Mouse (Mus musculus) erythroid progenitor cell, adult 5-6 weeks (primary cell): ENCODE measurements around the gene Zfp784. TPM values are rescaled to one million over a fixed set of nuclear protein-coding genes. Genes with fewer than 3 reads are reported as not detected.

Experiments
- ATAC-seq: replicated peaks from 2 replicates; pipeline ENCODE4 v1.8.0; 2016; ENCODE audit warnings: moderate number of reproducible peaks, mild to moderate bottlenecking, moderate TSS enrichment, inconsistent platforms; ENCODE audit not compliant: poor library complexity, low FRiP score, severe bottlenecking
- total RNA-seq, 2 experiments: library from RNA; stranded (forward) in 1 of 2; stranded (reverse) in 1 of 2; fragments of 150-400 nt in 1 of 2; fragments of 186-747, 209-891 nt in 1 of 2; gene quantifications; 2 replicates each; pipeline versions ENCODE4 v1.2.3 to v1.2.4; 2015 to 2017; ENCODE audit warnings: low replicate concordance in 2 of 2

Gene Zfp784
- total RNA-seq, 2 experiments from 2014 or later, result 0.42 TPM; not detected in 1

DNA sequence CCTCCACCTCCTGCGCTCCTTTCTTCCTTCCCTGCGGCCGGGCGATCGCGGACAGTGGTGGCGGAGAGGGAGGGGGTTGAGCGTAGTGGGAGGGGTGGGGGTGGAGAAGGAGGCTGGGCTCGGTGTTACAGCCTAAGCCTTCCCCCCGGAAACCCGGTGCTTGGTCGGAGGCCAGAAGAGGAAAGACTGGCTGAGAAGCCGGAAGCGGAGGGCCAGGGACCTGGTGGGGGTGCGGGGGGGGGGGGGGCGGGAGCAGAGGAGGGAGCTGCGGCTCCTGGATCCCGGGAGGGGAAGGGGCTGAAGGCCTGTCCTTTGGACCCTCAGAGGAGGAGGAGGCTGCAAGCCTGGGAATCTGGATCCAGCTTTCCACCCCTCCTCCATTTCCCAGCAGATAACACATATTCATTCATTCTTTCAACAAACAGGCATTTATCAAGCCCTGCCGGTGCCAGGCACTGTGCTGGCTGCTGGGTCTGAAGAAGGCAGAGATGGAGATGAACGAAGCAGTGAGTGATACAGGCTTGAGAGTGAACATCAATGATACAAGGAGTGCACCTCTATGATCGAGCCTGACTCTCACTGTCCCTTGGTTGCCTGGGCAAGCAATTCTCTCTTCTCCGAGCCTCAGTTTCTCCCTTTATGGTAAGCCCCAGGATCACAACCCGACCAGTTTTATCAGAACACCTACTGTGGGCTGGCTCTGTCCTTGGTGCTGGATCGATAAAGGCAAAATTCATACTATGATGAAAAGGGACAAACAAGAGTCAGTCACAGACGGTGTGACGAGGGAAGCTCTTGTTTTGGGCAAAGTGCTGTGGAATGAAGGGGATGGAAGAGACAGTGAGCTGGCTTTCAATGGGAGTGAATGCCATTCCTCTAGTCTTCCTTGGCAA is 42.0 kb downstream of the Zfp784 start, which contains the start of gene Zfp579:
Zfp579 (minus strand) TSS at position 156 of the 893 bp plus-strand sequence.
- no peak for ATAC-seq

- no peak for ATAC-seq
These were observed 42.8 kb downstream of the Zfp784 start for GRCm38 (mm10) chr7:4995268-4996002.

GRCm38 (mm10) chr7:4993999-4994788 is 44.1 kb downstream of the Zfp784 start:
- no peak for ATAC-seq

DNA sequence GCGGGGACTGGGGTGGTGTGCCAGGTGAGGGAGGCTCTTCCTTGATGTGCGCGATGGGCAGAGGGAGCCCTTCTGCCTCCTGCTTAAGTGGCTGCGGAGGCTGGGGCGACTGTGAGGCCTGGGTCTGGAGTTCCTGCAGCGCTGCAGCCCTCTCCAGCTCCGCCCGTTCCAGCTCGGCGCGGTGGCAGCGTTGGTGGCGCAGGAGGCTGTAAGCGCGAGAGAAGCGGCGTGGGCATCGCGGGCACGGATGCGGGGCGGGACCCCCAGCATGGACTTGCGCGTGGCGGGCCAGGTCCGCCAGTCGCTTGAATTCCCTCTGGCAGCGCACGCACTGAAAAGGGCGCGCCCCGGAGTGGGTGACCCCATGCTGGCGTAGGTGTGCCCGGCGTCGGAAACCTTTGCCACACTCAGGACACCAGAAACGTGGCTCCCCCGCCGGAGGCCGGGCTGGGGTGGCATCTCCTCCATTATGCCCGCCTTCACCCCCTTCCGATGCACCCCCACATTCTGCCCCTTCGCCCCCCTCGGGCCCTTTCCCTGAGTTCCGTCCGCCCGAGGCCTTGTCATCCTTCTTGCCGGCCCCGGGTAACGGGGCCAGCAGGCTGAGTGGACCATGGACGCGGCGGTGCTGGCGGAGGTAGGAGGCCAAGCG is 44.8 kb downstream of the Zfp784 start:
- no peak for ATAC-seq

GRCm38 (mm10) chr7:4988250-4988649 is 50.0 kb downstream of the Zfp784 start:
- no peak for ATAC-seq

Other genes starting within 250 kb of the Zfp784 start
- 2.9 TPM in 1 of 2 replicates, not detected in the other for gene Tmem238, start 248.8 kb downstream of the Zfp784 start, total RNA-seq (2015; ENCODE audit: low replicate concordance)
- gene Tmem238, start 248.8 kb downstream of the Zfp784 start, total RNA-seq (2017; ENCODE audit: low replicate concordance), result 0.90 and 0.98 TPM in 2 replicates
- 603 and 642 TPM in 2 replicates for gene Rpl28, start 245.6 kb downstream of the Zfp784 start, total RNA-seq (2015; ENCODE audit: low replicate concordance)
- 83.6 and 269 TPM in 2 replicates for gene Rpl28, start 245.6 kb downstream of the Zfp784 start, total RNA-seq (2017; ENCODE audit: low replicate concordance)
- 686 and 831 TPM in 2 replicates for gene Ube2s, start 225.9 kb downstream of the Zfp784 start, total RNA-seq (2015; ENCODE audit: low replicate concordance)
- gene Ube2s, start 225.9 kb downstream of the Zfp784 start, total RNA-seq (2017; ENCODE audit: low replicate concordance), result 310 and 437 TPM in 2 replicates
- not detected in 2 replicates for gene Shisa7, start 193.8 kb downstream of the Zfp784 start, total RNA-seq (2015; ENCODE audit: low replicate concordance)
- not detected in 2 replicates for gene Shisa7, start 193.8 kb downstream of the Zfp784 start, total RNA-seq (2017; ENCODE audit: low replicate concordance)
- not detected in 2 replicates for gene Isoc2b, start 168.2 kb downstream of the Zfp784 start, total RNA-seq (2015; ENCODE audit: low replicate concordance)
- 1.5 TPM in 1 of 2 replicates, not detected in the other for gene Isoc2b, start 168.2 kb downstream of the Zfp784 start, total RNA-seq (2017; ENCODE audit: low replicate concordance)
- 2.2 TPM in 1 of 2 replicates, not detected in the other for gene Isoc2a, start 161.3 kb downstream of the Zfp784 start, total RNA-seq (2015; ENCODE audit: low replicate concordance)
- gene Isoc2a, start 161.3 kb downstream of the Zfp784 start, total RNA-seq (2017; ENCODE audit: low replicate concordance), result 0.26 and 1.8 TPM in 2 replicates
- not detected in 2 replicates for gene Gm36210, start 131.9 kb downstream of the Zfp784 start, total RNA-seq (2015; ENCODE audit: low replicate concordance)
- not detected in 2 replicates for gene Gm36210, start 131.9 kb downstream of the Zfp784 start, total RNA-seq (2017; ENCODE audit: low replicate concordance)
- 7.1 and 8.6 TPM in 2 replicates for gene Zfp628, start 123.2 kb downstream of the Zfp784 start, total RNA-seq (2015; ENCODE audit: low replicate concordance)
- gene Zfp628, start 123.2 kb downstream of the Zfp784 start, total RNA-seq (2017; ENCODE audit: low replicate concordance), result 4.6 and 11.6 TPM in 2 replicates
- 2.9 TPM in 1 of 2 replicates, not detected in the other for gene Nat14, start 116.4 kb downstream of the Zfp784 start, total RNA-seq (2015; ENCODE audit: low replicate concordance)
- gene Nat14, start 116.4 kb downstream of the Zfp784 start, total RNA-seq (2017; ENCODE audit: low replicate concordance), result 0.64 and 4.4 TPM in 2 replicates
- gene Ssc5d, start 112.7 kb downstream of the Zfp784 start, total RNA-seq (2015; ENCODE audit: low replicate concordance), result not detected in 2 replicates
- gene Ssc5d, start 112.7 kb downstream of the Zfp784 start, total RNA-seq (2017; ENCODE audit: low replicate concordance), result not detected in 2 replicates
- not detected in 2 replicates for gene Sbk2, start 74.0 kb downstream of the Zfp784 start, total RNA-seq (2015; ENCODE audit: low replicate concordance)
- gene Sbk2, start 74.0 kb downstream of the Zfp784 start, total RNA-seq (2017; ENCODE audit: low replicate concordance), result not detected in 2 replicates
- gene Sbk3, start 67.3 kb downstream of the Zfp784 start, total RNA-seq (2015; ENCODE audit: low replicate concordance), result not detected in 2 replicates
- gene Sbk3, start 67.3 kb downstream of the Zfp784 start, total RNA-seq (2017; ENCODE audit: low replicate concordance), result not detected in 2 replicates
- 9.2 TPM in 1 of 2 replicates, not detected in the other for gene Zfp579, start 42.3 kb downstream of the Zfp784 start, total RNA-seq (2015; ENCODE audit: low replicate concordance)
- 1.8 TPM in 1 of 2 replicates, not detected in the other for gene Zfp579, start 42.3 kb downstream of the Zfp784 start, total RNA-seq (2017; ENCODE audit: low replicate concordance)
- 4.7 and 16.3 TPM in 2 replicates for gene Zfp524, start 24.0 kb downstream of the Zfp784 start, total RNA-seq (2015; ENCODE audit: low replicate concordance)
- gene Zfp524, start 24.0 kb downstream of the Zfp784 start, total RNA-seq (2017; ENCODE audit: low replicate concordance), result 0.64 and 3.2 TPM in 2 replicates
- 11.9 and 14.7 TPM in 2 replicates for gene Fiz1, start 23.7 kb downstream of the Zfp784 start, total RNA-seq (2015; ENCODE audit: low replicate concordance)
- 5.6 and 9.1 TPM in 2 replicates for gene Fiz1, start 23.7 kb downstream of the Zfp784 start, total RNA-seq (2017; ENCODE audit: low replicate concordance)
- 5.0 TPM in 1 of 2 replicates, not detected in the other for gene Gm44973, start 22.9 kb downstream of the Zfp784 start, total RNA-seq (2015; ENCODE audit: low replicate concordance)
- 1.4 TPM in 1 of 2 replicates, not detected in the other for gene Gm44973, start 22.9 kb downstream of the Zfp784 start, total RNA-seq (2017; ENCODE audit: low replicate concordance)
- 9.0 and 9.2 TPM in 2 replicates for gene Zfp865, start 18.1 kb downstream of the Zfp784 start, total RNA-seq (2015; ENCODE audit: low replicate concordance)
- 6.3 and 7.6 TPM in 2 replicates for gene Zfp865, start 18.1 kb downstream of the Zfp784 start, total RNA-seq (2017; ENCODE audit: low replicate concordance)
- gene Ccdc106, start 17.9 kb downstream of the Zfp784 start, total RNA-seq (2015; ENCODE audit: low replicate concordance), result not detected in 2 replicates
- not detected in 2 replicates for gene Ccdc106, start 17.9 kb downstream of the Zfp784 start, total RNA-seq (2017; ENCODE audit: low replicate concordance)
- gene 4632433K11Rik, start 4.3 kb downstream of the Zfp784 start, total RNA-seq (2015; ENCODE audit: low replicate concordance), result not detected in 2 replicates
- not detected in 2 replicates for gene 4632433K11Rik, start 4.3 kb downstream of the Zfp784 start, total RNA-seq (2017; ENCODE audit: low replicate concordance)
- not detected in 2 replicates for gene Zfp580, start 13.1 kb upstream of the Zfp784 start, total RNA-seq (2015; ENCODE audit: low replicate concordance)
- not detected in 2 replicates for gene Zfp580, start 13.1 kb upstream of the Zfp784 start, total RNA-seq (2017; ENCODE audit: low replicate concordance)
- 93.0 and 138 TPM in 2 replicates for gene U2af2, start 23.7 kb upstream of the Zfp784 start, total RNA-seq (2015; ENCODE audit: low replicate concordance)
- gene U2af2, start 23.7 kb upstream of the Zfp784 start, total RNA-seq (2017; ENCODE audit: low replicate concordance), result 83.8 and 99.2 TPM in 2 replicates
- gene Epn1, start 41.8 kb upstream of the Zfp784 start, total RNA-seq (2015; ENCODE audit: low replicate concordance), result 84.3 and 88.3 TPM in 2 replicates
- 75.9 and 127 TPM in 2 replicates for gene Epn1, start 41.8 kb upstream of the Zfp784 start, total RNA-seq (2017; ENCODE audit: low replicate concordance)
- gene Rfpl4, start 78.5 kb upstream of the Zfp784 start, total RNA-seq (2015; ENCODE audit: low replicate concordance), result not detected in 2 replicates
- not detected in 2 replicates for gene Rfpl4, start 78.5 kb upstream of the Zfp784 start, total RNA-seq (2017; ENCODE audit: low replicate concordance)
- gene Rasl2-9, start 87.5 kb upstream of the Zfp784 start, total RNA-seq (2015; ENCODE audit: low replicate concordance), result not detected in 2 replicates
- gene Rasl2-9, start 87.5 kb upstream of the Zfp784 start, total RNA-seq (2017; ENCODE audit: low replicate concordance), result not detected in 2 replicates
- not detected in 2 replicates for gene Vmn1r55, start 111.2 kb upstream of the Zfp784 start, total RNA-seq (2015; ENCODE audit: low replicate concordance)
- 0.13 TPM in 1 of 2 replicates, not detected in the other for gene Vmn1r55, start 111.2 kb upstream of the Zfp784 start, total RNA-seq (2017; ENCODE audit: low replicate concordance)
- gene Vmn1r56, start 158.3 kb upstream of the Zfp784 start, total RNA-seq (2015; ENCODE audit: low replicate concordance), result not detected in 2 replicates
- not detected in 2 replicates for gene Vmn1r56, start 158.3 kb upstream of the Zfp784 start, total RNA-seq (2017; ENCODE audit: low replicate concordance)
- not detected in 2 replicates for gene Vmn1r57, start 180.0 kb upstream of the Zfp784 start, total RNA-seq (2015; ENCODE audit: low replicate concordance)
- gene Vmn1r57, start 180.0 kb upstream of the Zfp784 start, total RNA-seq (2017; ENCODE audit: low replicate concordance), result not detected in 2 replicates